Mouse (Mus musculus): ENCODE data around the gene Pth2. TPM values are rescaled to one million over a fixed set of nuclear protein-coding genes. Genes with fewer than 3 reads are reported as not detected.
A peak's percentile ranks its signal among the peaks of the same experiment; 100 is the strongest.
"Not testable (repeated sequence)": the region's sequence is repeated elsewhere in the genome, so short reads cannot be mapped to it uniquely, and the experiment has no call there.

Gene Pth2
- total and polyA plus RNA-seq, 2 experiments from 2014 or later: not detected

DNA sequence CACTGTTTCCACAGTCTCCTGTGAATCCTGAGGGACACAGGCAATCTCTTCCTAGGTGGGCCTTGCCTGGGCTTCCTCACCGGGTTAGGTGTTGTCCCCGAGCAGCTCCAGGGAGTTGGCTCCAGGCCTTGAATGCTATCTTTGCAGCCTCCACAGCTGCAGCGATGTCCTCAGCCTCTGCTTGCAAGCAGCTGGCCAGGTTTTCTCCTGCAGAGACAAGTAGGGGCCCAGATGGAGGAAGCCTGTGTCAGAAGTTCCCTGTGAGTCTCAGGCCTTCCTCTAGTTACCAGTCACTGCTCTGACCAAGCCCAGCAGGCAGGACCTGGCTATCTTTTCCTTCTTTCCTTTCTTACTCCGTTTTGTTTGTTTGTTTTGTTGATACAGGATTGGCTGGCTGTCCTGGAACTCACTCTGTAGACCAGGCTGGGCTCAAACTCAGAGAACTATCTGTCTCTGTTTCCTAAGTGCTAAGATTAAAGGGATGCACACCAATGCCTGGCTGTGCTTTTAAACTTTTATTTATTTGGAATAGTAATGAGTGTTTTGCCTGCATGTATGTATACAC lies 32.2 kb upstream of the Pth2 start:
- no peak overlapping the region for H3K4me3 ChIP-seq (ENCODE audit: low read depth, low read length)
- ATAC-seq (ENCODE audit: insufficient read depth, low read depth) (no peak), DNase-seq (ENCODE audit: low spot score) (no peak)
- TF ChIP-seq CTCF (IDR thresholded peaks at IDR 0.05; ENCODE audit: low read depth) (no peak), EP300 (IDR thresholded peaks at IDR 0.05; ENCODE audit: low read depth) (no peak)
- no peaks in the 10 kb centered on the region for H3K27me3 ChIP-seq (ENCODE audit: control insufficient read depth, insufficient read depth, low read length)
- 0 out of 2 replicates have a peak, but pooled peaks cover 5% of the 10 kb centered on the region for H3K4me1 ChIP-seq (ENCODE audit: control insufficient read depth, insufficient read depth)
- H3K9ac ChIP-seq (replicated peaks; ENCODE audit: low read depth, low read length): no peak overlapping the region
- no peak overlapping the region for H3K27ac ChIP-seq (ENCODE audit: low read depth)
- no peak overlapping the region for H3K4me2 ChIP-seq (ENCODE audit: low read depth, low read length)
- 31% methylated on average over 4 of the region's 4 CpGs for WGBS
- H3K36me3 ChIP-seq (replicated peaks; ENCODE audit: control insufficient read depth, insufficient read depth, low read length): peaks cover 18% of the 10 kb centered on the region
- no peaks in the 10 kb centered on the region for H3K9me3 ChIP-seq (replicated peaks; ENCODE audit: control insufficient read depth, low read length)

DNA sequence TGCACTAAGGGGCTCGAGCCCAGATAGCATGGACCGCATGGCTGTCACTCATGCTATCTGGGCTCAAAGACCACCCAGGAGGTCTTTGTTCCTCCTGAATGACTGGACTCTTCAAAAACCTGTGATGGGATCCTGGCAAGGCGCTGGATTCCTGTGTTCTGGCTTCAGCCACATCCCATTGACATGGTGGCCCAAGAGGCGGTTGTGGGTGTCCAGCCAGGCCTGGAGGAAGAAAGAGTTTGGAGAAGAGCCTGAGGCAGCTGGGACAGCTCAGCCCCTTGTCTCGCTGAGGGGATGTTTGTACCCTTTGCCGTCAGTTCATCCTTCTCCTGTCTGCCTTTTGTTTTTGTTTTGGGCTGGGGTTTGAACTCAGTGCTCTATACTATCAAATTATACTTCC lies 31.2 kb upstream of the Pth2 start:
- DNase-seq (ENCODE audit: low spot score): no peak
- H3K36me3 ChIP-seq (replicated peaks; ENCODE audit: control insufficient read depth, insufficient read depth, low read length): peaks cover 11% of the 10 kb centered on the region; the same call in 1 of the 2 replicates
- no peaks in the 10 kb centered on the region for H3K9me3 ChIP-seq (replicated peaks; ENCODE audit: control insufficient read depth, low read length)
- H3K27me3 ChIP-seq (ENCODE audit: control insufficient read depth, insufficient read depth, low read length): no peaks in the 10 kb centered on the region
- 0 out of 2 replicates have a peak, but pooled peaks cover 7% of the 10 kb centered on the region for H3K4me1 ChIP-seq (ENCODE audit: control insufficient read depth, insufficient read depth)
- no peak overlapping the region for H3K9ac ChIP-seq (replicated peaks; ENCODE audit: low read depth, low read length)
- TF ChIP-seq EP300 (IDR thresholded peaks at IDR 0.05; ENCODE audit: low read depth) (no peak), CTCF (IDR thresholded peaks at IDR 0.05; ENCODE audit: low read depth) (no peak)
- no peak overlapping the region for H3K4me2 ChIP-seq (ENCODE audit: low read depth, low read length)
- no peak overlapping the region for H3K4me3 ChIP-seq (ENCODE audit: low read depth, low read length)
- no peak overlapping the region for H3K27ac ChIP-seq (ENCODE audit: low read depth)
- 74% methylated on average over 6 of the region's 6 CpGs for WGBS
- no peak for ATAC-seq (ENCODE audit: insufficient read depth, low read depth)

- ATAC-seq (ENCODE audit: insufficient read depth, low read depth): no peak
- Histone ChIP-seq H3K27me3 (ENCODE audit: control insufficient read depth, insufficient read depth, low read length) (no peaks in the 10 kb centered on the region), H3K36me3 (replicated peaks; ENCODE audit: control insufficient read depth, insufficient read depth, low read length) (peaks cover 6% of the 10 kb centered on the region; the same call in 1 of the 2 replicates), H3K9ac (replicated peaks; ENCODE audit: low read depth, low read length) (no peak overlapping the region), H3K4me3 (ENCODE audit: low read depth, low read length) (no peak overlapping the region), H3K27ac (ENCODE audit: low read depth) (no peak overlapping the region), H3K4me1 (ENCODE audit: control insufficient read depth, insufficient read depth) (0 out of 2 replicates have a peak, but pooled peaks cover 7% of the 10 kb centered on the region), H3K4me2 (ENCODE audit: low read depth, low read length) (no peak overlapping the region), H3K9me3 (replicated peaks; ENCODE audit: control insufficient read depth, low read length) (no peaks in the 10 kb centered on the region)
- WGBS: 68% methylated on average over 4 of the region's 4 CpGs
- no peak for TF ChIP-seq CTCF (IDR thresholded peaks at IDR 0.05; ENCODE audit: low read depth)
- no peak for TF ChIP-seq EP300 (IDR thresholded peaks at IDR 0.05; ENCODE audit: low read depth)
- no peak for DNase-seq (ENCODE audit: low spot score)
Measured at GRCm38 (mm10) chr7:45150321-45150720, 30.5 kb upstream of the Pth2 start.

GRCm38 (mm10) chr7:45151303-45151702 lies 29.5 kb upstream of the Pth2 start:
- H3K27ac ChIP-seq (ENCODE audit: low read depth): no peak overlapping the region
- H3K36me3 ChIP-seq (replicated peaks; ENCODE audit: control insufficient read depth, insufficient read depth, low read length): no peaks in the 10 kb centered on the region; the same call in 1 of the 2 replicates
- no peak overlapping the region for H3K4me2 ChIP-seq (ENCODE audit: low read depth, low read length)
- H3K9ac ChIP-seq (replicated peaks; ENCODE audit: low read depth, low read length): no peak overlapping the region
- 0 out of 2 replicates have a peak, but pooled peaks cover 7% of the 10 kb centered on the region for H3K4me1 ChIP-seq (ENCODE audit: control insufficient read depth, insufficient read depth)
- DNase-seq (ENCODE audit: low spot score) (no peak), ATAC-seq (ENCODE audit: insufficient read depth, low read depth) (no peak)
- TF ChIP-seq EP300 (IDR thresholded peaks at IDR 0.05; ENCODE audit: low read depth) (no peak), CTCF (IDR thresholded peaks at IDR 0.05; ENCODE audit: low read depth) (no peak)
- no peaks in the 10 kb centered on the region for H3K27me3 ChIP-seq (ENCODE audit: control insufficient read depth, insufficient read depth, low read length)
- H3K4me3 ChIP-seq (ENCODE audit: low read depth, low read length): no peak overlapping the region
- H3K9me3 ChIP-seq (replicated peaks; ENCODE audit: control insufficient read depth, low read length): no peaks in the 10 kb centered on the region
- 53% methylated on average over 11 of the region's 11 CpGs for WGBS

- ATAC-seq (ENCODE audit: insufficient read depth, low read depth); DNase-seq (ENCODE audit: low spot score): not testable (repeated sequence)
Measured at GRCm38 (mm10) chr7:45153052-45153451, 27.7 kb upstream of the Pth2 start.

DNA sequence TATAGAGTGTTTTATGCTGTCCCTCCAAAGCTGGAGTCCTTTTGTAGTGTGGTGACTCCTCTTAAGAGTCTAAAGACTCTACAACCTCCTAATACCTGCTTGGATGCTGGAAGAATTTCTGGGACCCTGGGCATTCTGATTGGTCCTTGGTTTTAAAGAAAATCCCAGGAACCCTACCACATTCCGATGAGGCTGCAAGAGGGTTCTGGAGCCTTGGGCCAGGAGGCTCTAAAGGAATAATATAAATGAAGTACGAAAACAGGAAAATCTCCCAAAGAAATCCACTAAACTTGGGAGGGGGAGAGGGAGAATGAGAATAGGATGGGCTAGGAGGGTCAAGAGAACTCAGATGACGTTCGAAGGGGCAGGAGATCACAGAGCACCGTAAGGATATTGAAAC lies 27.2 kb upstream of the Pth2 start:
- H3K4me2 ChIP-seq (ENCODE audit: low read depth, low read length): peak overlapping the region; percentile 83
- DNase-seq (ENCODE audit: low spot score): no peak
- ATAC-seq (ENCODE audit: insufficient read depth, low read depth): no peak
- peak overlapping the region; percentile 97 for H3K27ac ChIP-seq (ENCODE audit: low read depth)
- no peaks in the 10 kb centered on the region for H3K9me3 ChIP-seq (replicated peaks; ENCODE audit: control insufficient read depth, low read length)
- peak overlapping the region; percentile 76 for H3K4me3 ChIP-seq (ENCODE audit: low read depth, low read length)
- H3K27me3 ChIP-seq (ENCODE audit: control insufficient read depth, insufficient read depth, low read length): no peaks in the 10 kb centered on the region
- peak overlapping the region; percentile 83 for H3K9ac ChIP-seq (replicated peaks; ENCODE audit: low read depth, low read length)
- H3K4me1 ChIP-seq (ENCODE audit: control insufficient read depth, insufficient read depth): 0 out of 2 replicates have a peak, but pooled peaks cover 7% of the 10 kb centered on the region
- H3K36me3 ChIP-seq (replicated peaks; ENCODE audit: control insufficient read depth, insufficient read depth, low read length): 0 out of 2 replicates have a peak, but pooled peaks cover 4% of the 10 kb centered on the region
- TF ChIP-seq CTCF (IDR thresholded peaks at IDR 0.05; ENCODE audit: low read depth): no peak
- TF ChIP-seq EP300 (IDR thresholded peaks at IDR 0.05; ENCODE audit: low read depth): no peak
- 1% methylated on average over 5 of the region's 5 CpGs for WGBS

More at GRCm38 (mm10) chr7:45153052-45153451, 27.7 kb upstream of the Pth2 start:
- not testable (repeated sequence) for H3K4me1 ChIP-seq (ENCODE audit: control insufficient read depth, insufficient read depth); H3K4me3 ChIP-seq (ENCODE audit: low read depth, low read length); H3K4me2 ChIP-seq (ENCODE audit: low read depth, low read length); H3K9ac ChIP-seq (replicated peaks; ENCODE audit: low read depth, low read length); H3K27me3 ChIP-seq (ENCODE audit: control insufficient read depth, insufficient read depth, low read length); H3K36me3 ChIP-seq (replicated peaks; ENCODE audit: control insufficient read depth, insufficient read depth, low read length); H3K27ac ChIP-seq (ENCODE audit: low read depth); H3K9me3 ChIP-seq (replicated peaks; ENCODE audit: control insufficient read depth, low read length)
- 85% methylated on average over 2 of the region's 2 CpGs for WGBS

All from heart, postnatal 0 days (tissue).